Mouse (Mus musculus) lung, embryonic 16.5 days (tissue): Measurements from ENCODE around the gene Gm17304. TPM values are rescaled to one million over a fixed set of nuclear protein-coding genes. Genes with fewer than 3 reads are reported as not detected.
A peak's percentile ranks its signal among the peaks of the same experiment; 100 is the strongest.

Source experiments
- ATAC-seq: fragments of 200-750 bp; cut with Nextera tagmentation; 2 replicates; pipeline ENCODE4 v1.8.0; 2017; ENCODE audit warnings: low read depth, mild to moderate bottlenecking, moderate library complexity
- H3K27ac ChIP-seq: fragments of 300-500 bp; sonication (generic); 2 replicates; pipeline ENCODE4 v1.5.1; 2014; ENCODE audit warnings: mild to moderate bottlenecking, control low read depth, low read length
- H3K27me3 ChIP-seq: fragments of 300-500 bp; sonication (generic); 2 replicates; pipeline ENCODE4 v1.6.1; 2014; ENCODE audit warnings: low read depth, low read length, mixed read lengths; ENCODE audit not compliant: control insufficient read depth, insufficient read depth
- H3K36me3 ChIP-seq: fragments of 300-500 bp; sonication (generic); 2 replicates; pipeline ENCODE4 v1.6.1; 2014; ENCODE audit warnings: low read length; ENCODE audit not compliant: control insufficient read depth, insufficient read depth
- H3K4me1 ChIP-seq: fragments of 300-500 bp; sonication (generic); replicated peaks from 2 replicates; pipeline ENCODE4 v1.6.1; 2014; ENCODE audit warnings: low read length, mixed read lengths; ENCODE audit not compliant: control insufficient read depth, insufficient read depth
- H3K4me2 ChIP-seq: fragments of 300-500 bp; sonication (generic); 2 replicates; pipeline ENCODE4 v1.6.1; 2014; ENCODE audit warnings: low read depth, low read length, control low read depth
- H3K4me3 ChIP-seq: fragments of 300-500 bp; sonication (generic); 2 replicates; pipeline ENCODE4 v1.5.1; 2014; ENCODE audit warnings: mild to moderate bottlenecking, low read length, control low read depth
- H3K9ac ChIP-seq: fragments of 300-500 bp; sonication (generic); 2 replicates; pipeline ENCODE4 v1.6.1; 2014; ENCODE audit warnings: low read length, control low read depth
- H3K9me3 ChIP-seq: fragments of 300-500 bp; sonication (generic); 2 replicates; pipeline ENCODE4 v1.6.1; 2016; ENCODE audit warnings: low read length; ENCODE audit not compliant: control insufficient read depth
- WGBS: fragments of 180-500 bp; shearing (Covaris S2); extraction: QIAGEN DNeasy Blood & Tissue Kit; methylation state at CpG from one replicate; pipeline ENCODE4 v1.1.7; 2014; 5-methylcytosine and 5-hydroxymethylcytosine counted together
- polyA plus RNA-seq: library from polyadenylated mRNA; unstranded; fragments of >200 nt; fragmentation: Nextera tagmentation; extraction: Ambion mirVana; gene quantifications from 2 replicates; pipeline ENCODE4 v1.2.1, GENCODE M21; 2015

The Gm17304 gene
- not detected in 2 replicates for polyA plus RNA-seq

GRCm38 (mm10) chr5:106608798-106609197, at the start of gene Gm17304:
Gene Gm17304 (plus strand): TSS chr5:106609098.
- Histone ChIP-seq H3K4me3 (no peak within 1 kb of the TSS), H3K4me1 (no peaks in the 10 kb centered on the region), H3K4me2 (no peak within 1 kb of the TSS), H3K9ac (no peak within 1 kb of the TSS), H3K9me3 (no peaks in the 10 kb centered on the region), H3K36me3 (peaks cover 15% of the 10 kb centered on the region; the same call in 1 of the 2 replicates), H3K27ac (no peak within 1 kb of the TSS), H3K27me3 (no peaks in the 10 kb centered on the region)
- 80% methylated on average over 4 of the region's 4 CpGs for WGBS
- ATAC-seq, result no peak

GRCm38 (mm10) chr5:106560631-106561498, 48.0 kb upstream of the Gm17304 start:
- Histone ChIP-seq H3K9me3 (no peaks in the 10 kb centered on the region), H3K9ac (no peak overlapping the region), H3K4me2 (peak overlapping the region; percentile 43), H3K36me3 (no peaks in the 10 kb centered on the region), H3K4me3 (peak overlapping the region; percentile 23), H3K27ac (no peak overlapping the region), H3K4me1 (peaks cover 4% of the 10 kb centered on the region), H3K27me3 (peaks cover 82% of the 10 kb centered on the region)
- 4% methylated on average over 38 of the region's 40 CpGs for WGBS
- ATAC-seq, result no peak

DNA sequence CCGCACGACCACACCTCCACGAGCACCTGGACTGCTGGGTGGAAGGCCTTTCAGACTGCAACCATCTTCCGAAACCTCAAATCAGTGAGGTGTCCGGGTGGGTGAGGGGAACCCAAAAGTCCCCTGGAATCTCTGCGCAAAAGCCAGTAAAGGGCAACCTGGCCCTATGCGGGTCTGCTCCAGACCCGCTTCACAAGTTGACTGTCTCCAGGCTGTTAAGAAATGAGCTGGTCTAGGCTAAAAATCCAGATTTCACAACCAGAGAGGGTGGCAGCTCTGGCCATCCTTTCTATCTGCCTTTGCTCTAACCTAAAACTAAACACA, 47.4 kb upstream of the Gm17304 start:
- H3K27me3 ChIP-seq, result peaks cover 82% of the 10 kb centered on the region
- no peak overlapping the region for H3K9ac ChIP-seq
- no peak for ATAC-seq

DNA sequence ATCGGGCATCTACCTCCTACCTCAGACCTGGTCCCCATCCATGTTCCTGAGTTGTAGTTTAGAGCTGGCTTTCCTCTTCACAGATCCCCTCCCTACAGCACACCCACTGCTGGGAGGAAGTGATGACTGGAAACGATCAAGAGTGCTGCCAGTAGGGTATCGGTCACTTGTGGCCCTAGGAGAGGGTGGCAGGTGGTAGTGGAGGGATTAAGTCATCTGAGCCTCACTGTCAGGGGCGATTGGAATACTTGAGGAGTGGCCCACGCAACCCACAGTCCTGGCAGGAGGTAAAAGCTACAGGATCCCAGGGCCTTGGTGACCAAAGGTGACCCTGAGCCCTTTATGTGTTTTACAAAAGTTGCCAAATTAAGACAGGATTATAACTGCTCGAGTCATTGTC, 42.9 kb upstream of the Gm17304 start:
- Histone ChIP-seq H3K4me1 (peaks cover 3% of the 10 kb centered on the region), H3K27ac (no peak overlapping the region), H3K4me3 (no peak overlapping the region), H3K9me3 (no peaks in the 10 kb centered on the region), H3K9ac (no peak overlapping the region), H3K36me3 (no peaks in the 10 kb centered on the region), H3K4me2 (no peak overlapping the region), H3K27me3 (peaks cover 41% of the 10 kb centered on the region)
- WGBS, result 48% methylated on average over 6 of the region's 6 CpGs
- no peak for ATAC-seq

More for the DNA sequence above, 47.4 kb upstream of the Gm17304 start:
- Histone ChIP-seq H3K9me3 (no peaks in the 10 kb centered on the region), H3K4me3 (peak overlapping the region; percentile 23), H3K4me2 (peak overlapping the region; percentile 43), H3K36me3 (no peaks in the 10 kb centered on the region), H3K27ac (no peak overlapping the region), H3K4me1 (peaks cover 4% of the 10 kb centered on the region)
- 10% methylated on average over 8 of the region's 8 CpGs for WGBS

DNA sequence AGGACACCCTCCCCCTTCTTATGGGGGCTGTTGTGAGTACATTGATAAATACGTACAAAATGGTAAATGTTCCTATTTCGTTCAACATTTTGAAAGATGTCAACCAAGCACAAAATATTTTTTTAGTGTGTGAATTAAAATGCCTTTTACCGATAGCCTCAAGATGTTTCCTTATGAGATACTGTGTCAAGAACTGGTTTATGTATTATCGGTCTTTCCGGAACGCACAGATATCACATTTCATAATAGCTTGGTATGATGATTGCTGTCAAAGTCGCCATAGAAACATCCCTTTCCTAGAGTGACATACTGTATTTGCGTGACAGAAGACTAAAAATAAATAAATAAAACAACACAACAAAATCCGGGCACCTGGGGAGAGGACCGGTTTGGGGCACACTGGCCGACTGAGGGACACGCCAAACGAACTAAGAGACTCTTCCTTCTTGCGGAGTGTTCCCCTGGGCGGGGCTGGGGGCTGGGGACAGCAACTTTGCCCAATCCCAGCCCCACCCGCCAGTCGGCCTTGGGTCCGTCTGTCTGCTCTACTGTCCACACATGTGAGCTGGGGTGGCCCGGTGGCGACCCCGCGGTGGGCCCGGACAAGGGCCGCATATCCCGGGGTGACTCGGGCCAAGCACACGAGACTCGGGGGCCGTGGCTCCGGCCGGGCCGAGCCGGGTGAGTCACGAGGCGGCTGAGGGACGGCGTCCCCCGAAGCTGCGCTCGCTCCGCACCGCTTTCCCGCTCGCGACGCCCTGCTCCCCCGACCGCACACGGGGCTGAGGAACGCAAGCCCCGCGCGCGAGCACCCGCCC, 34.9 kb upstream of the Gm17304 start:
- Histone ChIP-seq H3K9ac (peak overlapping the region; percentile 66), H3K36me3 (no peaks in the 10 kb centered on the region), H3K4me1 (peaks cover 3% of the 10 kb centered on the region; the same call in 1 of the 2 replicates), H3K9me3 (no peaks in the 10 kb centered on the region), H3K27me3 (peaks cover 2% of the 10 kb centered on the region; the same call in 1 of the 2 replicates), H3K4me3 (peak overlapping the region; percentile 60), H3K4me2 (peak overlapping the region; percentile 100), H3K27ac (no peak overlapping the region)
- WGBS, result 4% methylated on average over 55 of the region's 55 CpGs
- no peak; the same call in 1 of the 2 replicates for ATAC-seq

GRCm38 (mm10) chr5:106574560-106574946, 34.3 kb upstream of the Gm17304 start:
- 1% methylated on average over 41 of the region's 45 CpGs for WGBS
- Histone ChIP-seq H3K36me3 (no peaks in the 10 kb centered on the region), H3K9ac (peak overlapping the region; percentile 66), H3K4me3 (peak overlapping the region; percentile 60), H3K27me3 (peaks cover 2% of the 10 kb centered on the region; the same call in 1 of the 2 replicates), H3K4me2 (peak overlapping the region; percentile 100), H3K27ac (no peak overlapping the region), H3K9me3 (no peaks in the 10 kb centered on the region), H3K4me1 (peaks cover 3% of the 10 kb centered on the region; the same call in 1 of the 2 replicates)
- peak; percentile 97 for ATAC-seq

DNA sequence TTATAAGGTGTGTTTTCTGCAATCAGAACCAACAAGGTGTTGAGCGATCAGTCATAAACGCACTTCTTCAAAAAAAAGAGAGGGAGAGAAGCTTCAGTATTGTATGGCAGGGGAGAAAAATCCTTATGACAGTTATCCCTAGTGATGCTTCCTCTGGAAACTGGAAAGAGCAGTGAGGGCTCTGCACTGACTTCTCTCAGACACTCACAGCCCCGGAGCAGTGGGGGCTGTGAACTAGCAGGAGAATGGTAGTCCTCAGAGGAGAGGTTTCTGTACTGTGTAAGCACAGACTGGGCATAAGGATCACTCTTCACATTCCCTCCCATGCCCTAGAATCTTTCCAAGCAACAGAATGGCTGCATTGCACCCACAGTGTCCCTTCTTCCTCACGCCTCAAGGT, 33.8 kb upstream of the Gm17304 start:
- Histone ChIP-seq H3K4me3 (no peak overlapping the region), H3K4me1 (peaks cover 3% of the 10 kb centered on the region; the same call in 1 of the 2 replicates), H3K9me3 (no peaks in the 10 kb centered on the region), H3K27ac (no peak overlapping the region), H3K4me2 (peak overlapping the region; percentile 100; the same call in 1 of the 2 replicates), H3K9ac (no peak overlapping the region), H3K27me3 (peaks cover 2% of the 10 kb centered on the region; the same call in 1 of the 2 replicates), H3K36me3 (no peaks in the 10 kb centered on the region)
- 17% methylated on average over 4 of the region's 4 CpGs for WGBS
- peak; percentile 31; the same call in 1 of the 2 replicates for ATAC-seq

- Histone ChIP-seq H3K27ac (no peak overlapping the region), H3K9me3 (no peaks in the 10 kb centered on the region), H3K4me2 (no peak overlapping the region), H3K36me3 (no peaks in the 10 kb centered on the region), H3K4me1 (peaks cover 3% of the 10 kb centered on the region; the same call in 1 of the 2 replicates), H3K4me3 (no peak overlapping the region), H3K27me3 (peaks cover 2% of the 10 kb centered on the region; the same call in 1 of the 2 replicates), H3K9ac (no peak overlapping the region)
- WGBS, result 83% methylated on average over 9 of the region's 9 CpGs
- no peak for ATAC-seq
These were observed 31.5 kb upstream of the Gm17304 start for GRCm38 (mm10) chr5:106577237-106577888.
